Mouse (Mus musculus) neutrophil, adult 59 days (primary cell): Measurements from ENCODE around the gene Sesn1. TPM values are rescaled to one million over a fixed set of nuclear protein-coding genes. Genes with fewer than 3 reads are reported as not detected.

Experiments
- total RNA-seq, 2 experiments: library from RNA; stranded (reverse); gene quantifications; 1 replicate in 1 of 2; 2 replicates in 1 of 2; pipeline ENCODE4 v1.2.4; 2023

The Sesn1 gene
- 10 to 100 TPM in 1 of 2 experiments, 1 to 10 TPM in 1; 8.4 to 10.1 TPM for total RNA-seq

DNA sequence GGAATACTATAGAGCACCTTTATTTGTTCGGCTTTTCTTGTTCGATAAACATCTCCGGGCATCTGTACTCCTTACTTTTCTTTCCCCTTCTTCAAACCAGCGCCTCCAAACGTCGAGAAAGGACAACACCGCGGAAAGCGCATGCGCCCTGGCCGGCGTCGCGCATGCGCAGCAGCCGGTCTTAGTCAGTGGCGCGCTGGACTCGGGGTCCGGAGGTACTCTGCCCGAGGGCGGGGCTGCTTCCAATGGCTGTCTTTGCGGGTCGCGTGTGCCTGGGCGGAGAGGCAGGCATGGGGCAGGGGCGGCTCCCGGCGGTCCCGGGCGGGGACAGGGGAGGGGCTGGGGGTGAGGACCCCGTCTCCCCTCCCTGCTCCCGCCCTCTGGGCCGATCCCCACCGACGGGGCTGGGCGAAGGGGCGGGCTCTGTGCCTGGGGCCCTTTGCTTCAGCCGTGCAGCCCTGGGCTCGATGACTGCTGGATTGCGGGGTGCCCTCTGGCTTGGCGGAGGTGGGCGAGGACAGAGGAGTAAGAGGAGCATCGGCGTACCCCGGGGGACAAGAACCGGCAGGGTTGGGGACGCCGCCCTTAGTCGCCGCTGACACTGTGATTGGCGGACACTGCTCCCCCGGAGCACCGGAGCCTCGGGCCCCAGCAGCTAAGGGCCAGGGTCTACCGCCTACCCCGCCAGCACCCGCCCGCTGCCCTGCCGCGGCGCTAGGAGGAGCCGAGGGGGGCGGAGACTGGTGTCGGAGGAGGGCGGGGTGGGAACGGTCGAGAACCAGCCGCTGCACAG lies at the start of gene Sesn1, which contains the start of gene Cep57l1:
TSS of gene Sesn1 (plus strand) at position 165 of the 793 bp plus-strand sequence.
TSS of gene Cep57l1 (minus strand) at position 101 of the 793 bp plus-strand sequence.

Other genes with a start within 250 kb of the Sesn1 start
- gene Ccdc162, start 93.3 kb upstream of the Sesn1 start, total RNA-seq = 1 to 10 TPM; 3.2 to 4.5 TPM
- 1 to 10 TPM; 8.7 to 9.7 TPM for gene Cep57l1, start 64 bp upstream of the Sesn1 start, total RNA-seq
- gene Armc2, start 208.5 kb downstream of the Sesn1 start, total RNA-seq = under 1 TPM in 1 of 2 experiments, not detected in 1; 0.07 TPM